Mouse (Mus musculus): ENCODE data around the gene Fgfr2. TPM values are rescaled to one million over a fixed set of nuclear protein-coding genes. Genes with fewer than 3 reads are reported as not detected.

The Fgfr2 gene
- polyA plus RNA-seq, 1 experiment from 2014 or later: 92.0 TPM

GRCm38 (mm10) chr7:130985716-130986115, 2137.4 kb downstream of the Fgfr2 start:
- no peaks in the 10 kb centered on the region for H3K9me3 ChIP-seq (ENCODE audit: control insufficient read depth, low read length)
- DNase-seq (ENCODE audit: low spot score, missing footprints): no peak
- H3K9ac ChIP-seq (ENCODE audit: low read length): no peak overlapping the region
- no peak overlapping the region for H3K27ac ChIP-seq (ENCODE audit: low read depth, low read length)
- no peak for ATAC-seq (ENCODE audit: low FRiP score)
- H3K4me1 ChIP-seq (ENCODE audit: control insufficient read depth, insufficient read depth, low read length): peaks cover 2% of the 10 kb centered on the region; the same call in 1 of the 2 replicates
- H3K4me3 ChIP-seq (ENCODE audit: low read depth, low read length): no peak overlapping the region
- H3K36me3 ChIP-seq (ENCODE audit: control insufficient read depth, insufficient read depth, low read length): no peaks in the 10 kb centered on the region
- 84% methylated on average over 3 of the region's 3 CpGs for WGBS
- H3K27me3 ChIP-seq (ENCODE audit: control insufficient read depth, insufficient read depth, low read length): no peaks in the 10 kb centered on the region
- no peak overlapping the region for H3K4me2 ChIP-seq

- no peaks in the 10 kb centered on the region for H3K9me3 ChIP-seq (ENCODE audit: control insufficient read depth, low read length)
- WGBS: 90% methylated on average over 12 of the region's 12 CpGs
- no peaks in the 10 kb centered on the region for H3K36me3 ChIP-seq (ENCODE audit: control insufficient read depth, insufficient read depth, low read length)
- ATAC-seq (ENCODE audit: low FRiP score) (no peak), DNase-seq (ENCODE audit: low spot score, missing footprints) (no peak)
- H3K4me3 ChIP-seq (ENCODE audit: low read depth, low read length): no peak overlapping the region
- no peak overlapping the region for H3K27ac ChIP-seq (ENCODE audit: low read depth, low read length)
- no peak overlapping the region for H3K4me2 ChIP-seq
- no peak overlapping the region for H3K9ac ChIP-seq (ENCODE audit: low read length)
- H3K27me3 ChIP-seq (ENCODE audit: control insufficient read depth, insufficient read depth, low read length): no peaks in the 10 kb centered on the region
- H3K4me1 ChIP-seq (ENCODE audit: control insufficient read depth, insufficient read depth, low read length): peaks cover 2% of the 10 kb centered on the region; the same call in 1 of the 2 replicates
These were observed 2138.0 kb downstream of the Fgfr2 start for GRCm38 (mm10) chr7:130985193-130985592.

GRCm38 (mm10) chr7:130984294-130984693, 2138.9 kb downstream of the Fgfr2 start:
- ATAC-seq (ENCODE audit: low FRiP score): no peak
- no peak for DNase-seq (ENCODE audit: low spot score, missing footprints)
- Histone ChIP-seq H3K4me3 (ENCODE audit: low read depth, low read length) (no peak overlapping the region), H3K4me2 (no peak overlapping the region), H3K27me3 (ENCODE audit: control insufficient read depth, insufficient read depth, low read length) (no peaks in the 10 kb centered on the region), H3K27ac (ENCODE audit: low read depth, low read length) (no peak overlapping the region), H3K9me3 (ENCODE audit: control insufficient read depth, low read length) (no peaks in the 10 kb centered on the region), H3K4me1 (ENCODE audit: control insufficient read depth, insufficient read depth, low read length) (peaks cover 2% of the 10 kb centered on the region; the same call in 1 of the 2 replicates), H3K36me3 (ENCODE audit: control insufficient read depth, insufficient read depth, low read length) (no peaks in the 10 kb centered on the region), H3K9ac (ENCODE audit: low read length) (no peak overlapping the region)
- 91% methylated on average over 7 of the region's 7 CpGs for WGBS

- H3K4me3 ChIP-seq (ENCODE audit: low read depth, low read length): no peak overlapping the region
- no peak overlapping the region for H3K4me2 ChIP-seq
- WGBS: 69% methylated on average over 3 of the region's 3 CpGs
- H3K4me1 ChIP-seq (ENCODE audit: control insufficient read depth, insufficient read depth, low read length): peaks cover 6% of the 10 kb centered on the region
- H3K36me3 ChIP-seq (ENCODE audit: control insufficient read depth, insufficient read depth, low read length): no peaks in the 10 kb centered on the region
- H3K27me3 ChIP-seq (ENCODE audit: control insufficient read depth, insufficient read depth, low read length): no peaks in the 10 kb centered on the region
- no peak overlapping the region for H3K27ac ChIP-seq (ENCODE audit: low read depth, low read length)
- H3K9me3 ChIP-seq (ENCODE audit: control insufficient read depth, low read length): no peaks in the 10 kb centered on the region
- no peak overlapping the region for H3K9ac ChIP-seq (ENCODE audit: low read length)
- DNase-seq (ENCODE audit: low spot score, missing footprints) (no peak), ATAC-seq (ENCODE audit: low FRiP score) (no peak)
These were observed 2140.3 kb downstream of the Fgfr2 start for GRCm38 (mm10) chr7:130982881-130983280.

GRCm38 (mm10) chr7:130982371-130982770, 2140.8 kb downstream of the Fgfr2 start:
- Histone ChIP-seq H3K4me2 (no peak overlapping the region), H3K4me1 (ENCODE audit: control insufficient read depth, insufficient read depth, low read length) (peaks cover 9% of the 10 kb centered on the region), H3K9ac (ENCODE audit: low read length) (no peak overlapping the region), H3K36me3 (ENCODE audit: control insufficient read depth, insufficient read depth, low read length) (no peaks in the 10 kb centered on the region), H3K27ac (ENCODE audit: low read depth, low read length) (no peak overlapping the region), H3K9me3 (ENCODE audit: control insufficient read depth, low read length) (no peaks in the 10 kb centered on the region), H3K4me3 (ENCODE audit: low read depth, low read length) (no peak overlapping the region), H3K27me3 (ENCODE audit: control insufficient read depth, insufficient read depth, low read length) (no peaks in the 10 kb centered on the region)
- ATAC-seq (ENCODE audit: low FRiP score) (0 out of 2 replicates have a peak, but pooled peaks have one; percentile 19), DNase-seq (ENCODE audit: low spot score, missing footprints) (no peak)
- 48% methylated on average over 4 of the region's 4 CpGs for WGBS

- H3K4me3 ChIP-seq (ENCODE audit: low read depth, low read length): no peak overlapping the region
- H3K27me3 ChIP-seq (ENCODE audit: control insufficient read depth, insufficient read depth, low read length): no peaks in the 10 kb centered on the region
- ATAC-seq (ENCODE audit: low FRiP score): no peak
- H3K36me3 ChIP-seq (ENCODE audit: control insufficient read depth, insufficient read depth, low read length): no peaks in the 10 kb centered on the region
- peaks cover 9% of the 10 kb centered on the region for H3K4me1 ChIP-seq (ENCODE audit: control insufficient read depth, insufficient read depth, low read length)
- no peak overlapping the region for H3K9ac ChIP-seq (ENCODE audit: low read length)
- no peak for DNase-seq (ENCODE audit: low spot score, missing footprints)
- no peak overlapping the region for H3K4me2 ChIP-seq
- 95% methylated on average over 5 of the region's 5 CpGs for WGBS
- no peak overlapping the region for H3K27ac ChIP-seq (ENCODE audit: low read depth, low read length)
- no peaks in the 10 kb centered on the region for H3K9me3 ChIP-seq (ENCODE audit: control insufficient read depth, low read length)
These were observed 2143.0 kb downstream of the Fgfr2 start for GRCm38 (mm10) chr7:130980130-130980529.

- H3K36me3 ChIP-seq (ENCODE audit: control insufficient read depth, insufficient read depth, low read length): no peaks in the 10 kb centered on the region
- H3K9me3 ChIP-seq (ENCODE audit: control insufficient read depth, low read length): no peaks in the 10 kb centered on the region
- no peaks in the 10 kb centered on the region for H3K27me3 ChIP-seq (ENCODE audit: control insufficient read depth, insufficient read depth, low read length)
- DNase-seq (ENCODE audit: low spot score, missing footprints) (no peak), ATAC-seq (ENCODE audit: low FRiP score) (no peak)
- WGBS: 67% methylated on average over 1 of the region's 1 CpGs
- no peak overlapping the region for H3K27ac ChIP-seq (ENCODE audit: low read depth, low read length)
- H3K4me3 ChIP-seq (ENCODE audit: low read depth, low read length): no peak overlapping the region
- H3K4me2 ChIP-seq: no peak overlapping the region
- H3K9ac ChIP-seq (ENCODE audit: low read length): no peak overlapping the region
- H3K4me1 ChIP-seq (ENCODE audit: control insufficient read depth, insufficient read depth, low read length): peaks cover 9% of the 10 kb centered on the region
These were observed 2144.6 kb downstream of the Fgfr2 start for GRCm38 (mm10) chr7:130978545-130978944.

- Histone ChIP-seq H3K36me3 (ENCODE audit: control insufficient read depth, insufficient read depth, low read length) (no peaks in the 10 kb centered on the region), H3K27me3 (ENCODE audit: control insufficient read depth, insufficient read depth, low read length) (no peaks in the 10 kb centered on the region), H3K27ac (ENCODE audit: low read depth, low read length) (no peak overlapping the region), H3K4me1 (ENCODE audit: control insufficient read depth, insufficient read depth, low read length) (peaks cover 9% of the 10 kb centered on the region), H3K9ac (ENCODE audit: low read length) (no peak overlapping the region), H3K9me3 (ENCODE audit: control insufficient read depth, low read length) (no peaks in the 10 kb centered on the region), H3K4me3 (ENCODE audit: low read depth, low read length) (no peak overlapping the region), H3K4me2 (no peak overlapping the region)
- DNase-seq (ENCODE audit: low spot score, missing footprints) (no peak), ATAC-seq (ENCODE audit: low FRiP score) (0 out of 2 replicates have a peak, but pooled peaks have one; percentile 19)
- WGBS: 73% methylated on average over 5 of the region's 5 CpGs
These were observed 2145.2 kb downstream of the Fgfr2 start for GRCm38 (mm10) chr7:130977794-130978521.

GRCm38 (mm10) chr7:130976305-130976935, 2146.7 kb downstream of the Fgfr2 start:
- Histone ChIP-seq H3K27me3 (ENCODE audit: control insufficient read depth, insufficient read depth, low read length) (no peaks in the 10 kb centered on the region), H3K9ac (ENCODE audit: low read length) (no peak overlapping the region), H3K4me2 (no peak overlapping the region), H3K4me3 (ENCODE audit: low read depth, low read length) (no peak overlapping the region), H3K36me3 (ENCODE audit: control insufficient read depth, insufficient read depth, low read length) (no peaks in the 10 kb centered on the region), H3K4me1 (ENCODE audit: control insufficient read depth, insufficient read depth, low read length) (peaks cover 7% of the 10 kb centered on the region), H3K9me3 (ENCODE audit: control insufficient read depth, low read length) (no peaks in the 10 kb centered on the region), H3K27ac (ENCODE audit: low read depth, low read length) (no peak overlapping the region)
- WGBS: 66% methylated on average over 13 of the region's 13 CpGs
- ATAC-seq (ENCODE audit: low FRiP score): no peak
- DNase-seq (ENCODE audit: low spot score, missing footprints): no peak
